Mouse (Mus musculus): ENCODE measurements around the gene Gm17026.
"Not testable (repeated sequence)": the region's sequence is repeated elsewhere in the genome, so short reads cannot be mapped to it uniquely, and the experiment has no call there.

The Gm17026 gene

DNA sequence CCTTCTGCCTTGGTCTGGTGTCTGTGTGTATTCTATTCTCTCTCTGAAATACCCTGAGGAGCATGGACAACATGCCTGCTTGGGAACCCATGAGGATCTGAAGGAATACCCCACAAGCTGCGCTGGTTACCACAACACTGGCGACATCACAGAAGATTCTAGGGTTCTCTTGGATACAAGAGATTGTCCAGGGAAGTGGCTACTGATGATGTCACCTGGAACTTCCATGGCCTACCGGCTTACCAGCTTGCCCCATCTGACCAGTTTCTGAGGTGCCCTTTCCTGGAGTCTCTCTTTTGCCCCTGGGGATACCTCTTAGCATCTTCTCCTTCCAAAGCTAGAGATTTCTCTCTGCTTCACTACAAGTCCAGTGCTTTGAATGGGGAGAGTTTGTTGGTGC is at the start of gene Gm17026:
TSS of gene Gm17026 (minus strand) at position 101 of the 400 bp plus-strand sequence.
- not testable (repeated sequence) for DNase-seq (ENCODE audit: low spot score)

DNA sequence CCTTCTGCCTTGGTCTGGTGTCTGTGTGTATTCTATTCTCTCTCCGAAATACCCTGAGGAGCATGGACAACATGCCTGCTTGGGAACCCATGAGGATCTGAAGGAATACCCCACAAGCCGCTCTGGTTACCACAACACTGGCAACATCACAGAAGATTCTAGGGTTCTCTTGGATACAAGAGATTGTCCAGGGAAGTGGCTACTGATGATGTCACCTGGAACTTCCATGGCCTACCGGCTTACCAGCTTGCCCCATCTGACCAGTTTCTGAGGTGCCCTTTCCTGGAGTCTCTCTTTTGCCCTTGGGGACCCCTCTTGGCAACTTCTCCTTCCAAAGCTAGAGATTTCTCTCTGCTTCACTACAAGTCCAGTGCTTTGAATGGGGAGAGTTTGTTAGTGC is 37.4 kb upstream of the Gm17026 start, which contains the start of gene Gm9611:
TSS of gene Gm9611 (minus strand) at position 101 of the 400 bp plus-strand sequence.
- DNase-seq (ENCODE audit: low spot score) = not testable (repeated sequence)

DNA sequence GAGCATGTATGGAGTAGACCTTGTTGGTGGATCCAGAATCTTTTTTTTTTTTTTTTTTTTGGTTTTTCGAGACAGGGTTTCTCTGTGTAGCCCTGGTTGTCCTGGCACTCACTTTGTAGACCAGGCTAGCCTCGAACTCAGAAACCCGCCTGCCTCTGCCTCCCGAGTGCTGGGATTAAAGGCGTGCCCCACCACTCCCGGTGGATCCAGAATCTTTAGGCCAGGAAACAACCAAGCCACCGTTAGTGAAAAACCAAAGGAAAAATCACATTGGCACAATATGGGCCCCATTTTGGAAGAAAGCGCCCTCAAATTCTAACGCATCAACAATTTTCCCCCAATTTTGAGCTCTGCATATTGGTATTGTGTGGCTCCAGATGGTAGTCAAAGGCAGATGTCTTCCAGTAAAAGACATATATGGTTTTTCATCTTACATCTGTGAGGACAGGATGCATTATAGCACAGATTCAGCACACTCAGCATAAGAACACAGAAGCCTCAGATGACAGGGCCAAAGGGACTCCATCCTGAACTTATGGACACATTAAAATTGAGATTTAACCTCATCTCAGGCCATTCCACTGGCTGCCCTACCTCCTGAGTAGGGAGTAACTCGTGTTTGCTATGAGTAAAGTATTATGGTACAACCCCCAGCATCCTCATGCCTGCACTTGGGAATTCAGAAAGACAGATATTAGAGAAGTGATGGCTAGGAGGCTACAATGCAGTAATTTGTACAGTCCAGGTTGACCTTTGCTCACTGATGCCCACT is 42.9 kb downstream of the Gm17026 start:
- DNase-seq (ENCODE audit: low spot score) = not testable (repeated sequence)

All from lung, postnatal 25 days (tissue).